Mouse (Mus musculus) MEL (cell line): ENCODE measurements around the gene Isg20l2. TPM values are rescaled to one million over a fixed set of nuclear protein-coding genes. Genes with fewer than 3 reads are reported as not detected.

Source experiments
- DNase-seq: peaks from one replicate; pipeline ENCODE4 v3.0.0; 2011; ENCODE audit warnings: low read depth, low spot score
- H3K27ac ChIP-seq: 2 replicates; pipeline ENCODE4 v1.5.1; 2012; ENCODE audit warnings: low read depth, mild to moderate bottlenecking, control low read depth, low read length, moderate library complexity; ENCODE audit not compliant: control insufficient read depth
- H3K27me3 ChIP-seq, 2 experiments: fragments of 150-350 bp in 1 of 2; sonication (generic) in 1 of 2; 2 replicates each; pipeline ENCODE4 v1.6.1; 2012; ENCODE audit warnings: low read length in 2 of 2, mild to moderate bottlenecking in 2 of 2, improper control_type of control experiment in 1 of 2, moderate library complexity in 1 of 2; ENCODE audit not compliant: insufficient read depth in 2 of 2, control insufficient read depth in 1 of 2
- H3K36me3 ChIP-seq, 2 experiments: 2 replicates each; pipeline ENCODE4 v1.6.1; 2012 to 2014; ENCODE audit warnings: low read length in 2 of 2, improper control_type of control experiment in 1 of 2, inconsistent platforms in 1 of 2, mild to moderate bottlenecking in 1 of 2; ENCODE audit not compliant: insufficient read depth in 2 of 2, control insufficient read depth in 1 of 2
- H3K4me1 ChIP-seq, 2 experiments: fragments of 150-350 bp in 1 of 2; sonication (generic) in 1 of 2; 2 replicates each; pipeline ENCODE4 v1.6.1; 2012; ENCODE audit warnings: low read length in 2 of 2, improper control_type of control experiment in 1 of 2, mild to moderate bottlenecking in 1 of 2; ENCODE audit not compliant: insufficient read depth in 2 of 2, control insufficient read depth in 1 of 2
- H3K4me3 ChIP-seq, 2 experiments: fragments of 150-350 bp in 1 of 2; sonication (generic) in 1 of 2; 2 replicates each; pipeline ENCODE4 v1.5.1; 2012; ENCODE audit warnings: low read depth in 2 of 2, low read length in 2 of 2, mild to moderate bottlenecking in 2 of 2, moderate library complexity in 2 of 2, control low read depth in 1 of 2, improper control_type of control experiment in 1 of 2; ENCODE audit not compliant: control insufficient read depth in 1 of 2, insufficient read depth in 1 of 2
- H3K79me2 ChIP-seq: 2 replicates; pipeline ENCODE4 v1.6.1; 2012; ENCODE audit warnings: mild to moderate bottlenecking, low read length, moderate library complexity; ENCODE audit not compliant: control insufficient read depth, poor library complexity, insufficient read depth
- H3K9ac ChIP-seq: 2 replicates; pipeline ENCODE4 v1.6.1; 2012; ENCODE audit warnings: low read depth, mild to moderate bottlenecking, control low read depth, low read length, moderate library complexity; ENCODE audit not compliant: control insufficient read depth, poor library complexity, severe bottlenecking
- H3K9me3 ChIP-seq: fragments of 150-350 bp; sonication (generic); replicated peaks from 2 replicates; pipeline ENCODE4 v1.6.1; 2012; ENCODE audit warnings: mild to moderate bottlenecking, low read length, improper control_type of control experiment, moderate library complexity; ENCODE audit not compliant: insufficient read depth
- BHLHE40 ChIP-seq: IDR thresholded peaks from 2 replicates; pipeline ENCODE4 v1.6.1; 2012; ENCODE audit warnings: low read depth, mild to moderate bottlenecking, inconsistent platforms, low read length, improper control_type of control experiment, borderline replicate concordance
- CHD2 ChIP-seq: IDR thresholded peaks from 2 replicates; pipeline ENCODE4 v1.6.1; 2011; ENCODE audit warnings: low read length, improper control_type of control experiment
- CTCF ChIP-seq, 3 experiments: IDR thresholded peaks in 2 of 3; conservative IDR thresholded peaks in 1 of 3; 2 replicates each; pipeline ENCODE4 v1.5.1; 2011 to 2012; ENCODE audit warnings: low read length in 3 of 3, low read depth in 2 of 3, mild to moderate bottlenecking in 2 of 3, improper control_type of control experiment in 1 of 3, inconsistent platforms in 1 of 3, mixed read lengths in 1 of 3, moderate library complexity in 1 of 3; ENCODE audit not compliant: control insufficient read depth in 1 of 3, insufficient read depth in 1 of 3, poor library complexity in 1 of 3, severe bottlenecking in 1 of 3
- E2F4 ChIP-seq: IDR thresholded peaks from 2 replicates; pipeline ENCODE4 v1.6.1; 2011; ENCODE audit warnings: low read depth, low read length, improper control_type of control experiment, borderline replicate concordance
- EP300 ChIP-seq, 2 experiments: IDR thresholded peaks; 2 replicates each; pipeline ENCODE4 v1.6.1; 2011; ENCODE audit warnings: improper control_type of control experiment in 2 of 2, low read length in 2 of 2, low read depth in 1 of 2, mild to moderate bottlenecking in 1 of 2
- GABPA ChIP-seq: IDR thresholded peaks from 2 replicates; pipeline ENCODE4 v1.6.1; 2012; ENCODE audit warnings: low read depth, mild to moderate bottlenecking, inconsistent platforms, low read length, improper control_type of control experiment, moderate library complexity
- GATA1 ChIP-seq: IDR thresholded peaks from 2 replicates; pipeline ENCODE4 v1.6.1; 2011; ENCODE audit warnings: low read depth, low read length, improper control_type of control experiment
- HCFC1 ChIP-seq: IDR thresholded peaks from 2 replicates; pipeline ENCODE4 v1.6.1; 2012; ENCODE audit warnings: low read depth, mild to moderate bottlenecking, inconsistent platforms, low read length, improper control_type of control experiment, moderate library complexity
- JUND ChIP-seq: IDR thresholded peaks from 2 replicates; pipeline ENCODE4 v1.6.1; 2011; ENCODE audit warnings: low read depth, mild to moderate bottlenecking, improper control_type of control experiment, low read length
- MAX ChIP-seq: IDR thresholded peaks from 2 replicates; pipeline ENCODE4 v1.6.1; 2011; ENCODE audit warnings: low read length, improper control_type of control experiment
- MEF2A ChIP-seq: IDR thresholded peaks from 2 replicates; pipeline ENCODE4 v1.6.1; 2014; ENCODE audit warnings: low read depth, mild to moderate bottlenecking, inconsistent platforms, low read length, improper control_type of control experiment; ENCODE audit not compliant: poor library complexity, insufficient replicate concordance, severe bottlenecking; ENCODE audit errors: extremely low read depth
- MYB ChIP-seq: IDR thresholded peaks from 2 replicates; pipeline ENCODE4 v1.6.1; 2011; ENCODE audit warnings: mild to moderate bottlenecking, low read depth, low read length, improper control_type of control experiment
- MYC ChIP-seq: IDR thresholded peaks from 2 replicates; pipeline ENCODE4 v1.6.1; 2011; ENCODE audit warnings: low read depth, mild to moderate bottlenecking, low read length, improper control_type of control experiment, moderate library complexity
- NELFE ChIP-seq: IDR thresholded peaks from 2 replicates; pipeline ENCODE4 v1.6.1; 2011; ENCODE audit warnings: low read depth, low read length, improper control_type of control experiment
- NRF1 ChIP-seq: IDR thresholded peaks from 2 replicates; pipeline ENCODE4 v1.6.1; 2014; ENCODE audit warnings: low read depth, mild to moderate bottlenecking, inconsistent platforms, low read length, improper control_type of control experiment, moderate library complexity; ENCODE audit not compliant: poor library complexity, insufficient read depth, severe bottlenecking
- POLR2A ChIP-seq, 2 experiments: IDR thresholded peaks; 2 replicates each; pipeline ENCODE4 v1.6.1; 2011 to 2012; ENCODE audit warnings: low read length in 2 of 2, mild to moderate bottlenecking in 2 of 2, control low read depth in 1 of 2, improper control_type of control experiment in 1 of 2, low read depth in 1 of 2, moderate library complexity in 1 of 2; ENCODE audit not compliant: control insufficient read depth in 1 of 2, insufficient read depth in 1 of 2, poor library complexity in 1 of 2
- POLR2AphosphoS5 ChIP-seq: IDR thresholded peaks from 2 replicates; pipeline ENCODE4 v1.6.1; 2012; ENCODE audit warnings: low read depth, borderline replicate concordance, mild to moderate bottlenecking, inconsistent platforms, low read length, moderate library complexity, mixed read lengths
- RAD21 ChIP-seq: IDR thresholded peaks from 2 replicates; pipeline ENCODE4 v1.6.1; 2011; ENCODE audit warnings: mild to moderate bottlenecking, low read depth, low read length, improper control_type of control experiment
- RCOR1 ChIP-seq: IDR thresholded peaks from 2 replicates; pipeline ENCODE4 v1.6.1; 2012; ENCODE audit warnings: low read depth, mild to moderate bottlenecking, inconsistent platforms, low read length, improper control_type of control experiment
- SIN3A ChIP-seq: IDR thresholded peaks from 2 replicates; pipeline ENCODE4 v1.6.1; 2012; ENCODE audit warnings: low read length, improper control_type of control experiment, inconsistent platforms
- TAL1 ChIP-seq: IDR thresholded peaks from 2 replicates; pipeline ENCODE4 v1.6.1; 2012; ENCODE audit warnings: mild to moderate bottlenecking, inconsistent platforms, low read length, moderate library complexity, mixed read lengths
- TBP ChIP-seq: IDR thresholded peaks from 2 replicates; pipeline ENCODE4 v1.8.0; 2011; ENCODE audit warnings: low read depth, low read length, improper control_type of control experiment
- TCF12 ChIP-seq: IDR thresholded peaks from 2 replicates; pipeline ENCODE4 v1.6.1; 2014; ENCODE audit warnings: low read depth, mild to moderate bottlenecking, inconsistent platforms, low read length, improper control_type of control experiment, moderate library complexity
- ZC3H11A ChIP-seq: IDR thresholded peaks from 2 replicates; pipeline ENCODE4 v1.6.1; 2012; ENCODE audit warnings: low read depth, mild to moderate bottlenecking, inconsistent platforms, low read length, improper control_type of control experiment
- ZKSCAN1 ChIP-seq: IDR thresholded peaks from 2 replicates; pipeline ENCODE4 v1.6.1; 2012; ENCODE audit warnings: low read depth, mild to moderate bottlenecking, inconsistent platforms, low read length, improper control_type of control experiment, moderate library complexity
- ZMIZ1 ChIP-seq: IDR thresholded peaks from 2 replicates; pipeline ENCODE4 v1.6.1; 2012; ENCODE audit warnings: low read depth, mild to moderate bottlenecking, inconsistent platforms, low read length, improper control_type of control experiment, moderate library complexity
- ZNF384 ChIP-seq: IDR thresholded peaks from 2 replicates; pipeline ENCODE4 v1.6.1; 2012; ENCODE audit warnings: low read depth, mild to moderate bottlenecking, inconsistent platforms, low read length, improper control_type of control experiment
- polyA plus RNA-seq, 2 experiments: library from polyadenylated mRNA; stranded (reverse) in 1 of 2; unstranded in 1 of 2; fragments of >175 nt in 1 of 2; fragments of >200 nt in 1 of 2; gene quantifications; 2 replicates each; pipeline versions ENCODE4 v1.2.1 to v1.2.4; 2012; ENCODE audit warnings: low replicate concordance in 2 of 2, low read depth in 1 of 2; ENCODE audit not compliant: insufficient read length in 2 of 2, insufficient read depth in 1 of 2, missing spikeins in 1 of 2
- total RNA-seq: library from RNA; depleted of rRNA; stranded (reverse); fragments of 300-350 nt; gene quantifications from 2 replicates; pipeline ENCODE4 v1.2.3, GENCODE M21; 2012

The Isg20l2 gene
- total and polyA plus RNA-seq, 3 experiments = 45.0 to 71.8 TPM; not detected in 1

GRCm38 (mm10) chr3:87905880-87906485 lies 24.1 kb upstream of the Isg20l2 start, which contains the start of gene Hdgf (continued):
- peak; percentile 98 for TF ChIP-seq BHLHE40
- TF ChIP-seq SIN3A = peak; percentile 99
- TF ChIP-seq CHD2 = no peak
- TF ChIP-seq ZC3H11A = no peak

- no peaks in the 10 kb centered on the region for H3K9me3 ChIP-seq
- peak overlapping the region; percentile 85 for H3K27ac ChIP-seq
- peak overlapping the region; percentile 82 to 99 for H3K4me3 ChIP-seq
- no peaks in the 10 kb centered on the region for H3K27me3 ChIP-seq
- peak; percentile 38 for DNase-seq
- H3K36me3 ChIP-seq = peaks cover 4 to 40% of the 10 kb centered on the region in 2 experiments; a peak in 3 of 4 replicates
- H3K4me1 ChIP-seq = peaks cover 0 to 36% of the 10 kb centered on the region in 2 experiments; a peak in 3 of 4 replicates
- H3K79me2 ChIP-seq = peaks cover 57% of the 10 kb centered on the region
- TF ChIP-seq ZMIZ1 (0 out of 2 replicates have a peak, but pooled peaks have one; percentile 5), CTCF (IDR thresholded peaks at IDR 0.05 in 2 of 3, conservative IDR thresholded peaks at IDR 0.05 in 1 of 3; ENCODE audit: control insufficient read depth in 1 of 3, insufficient read depth in 1 of 3, low read depth in 2 of 3, low read length in 3 of 3, poor library complexity in 1 of 3, severe bottlenecking in 1 of 3) (no peak)
- TF ChIP-seq, all 39 proteins: peak for 1
- peak overlapping the region; percentile 97 for H3K9ac ChIP-seq
Measured at GRCm38 (mm10) chr3:87906601-87906980, 23.5 kb upstream of the Isg20l2 start.

- Histone ChIP-seq H3K9me3 (no peaks in the 10 kb centered on the region), H3K9ac (peak overlapping the region; percentile 97), H3K4me3 (peak overlapping the region; percentile 82 to 99), H3K36me3 (peaks cover 5 to 46% of the 10 kb centered on the region in 2 experiments; a peak in 3 of 4 replicates), H3K27ac (peak overlapping the region; percentile 85), H3K27me3 (no peaks in the 10 kb centered on the region), H3K4me1 (peaks cover 0 to 34% of the 10 kb centered on the region in 2 experiments; a peak in 3 of 4 replicates), H3K79me2 (peaks cover 64% of the 10 kb centered on the region)
- peak; percentile 71 for DNase-seq
- no peak for TF ChIP-seq ZKSCAN1
- TF ChIP-seq TCF12 = no peak
- no peak for TF ChIP-seq POLR2AphosphoS5
- TF ChIP-seq GATA1 = no peak
- TF ChIP-seq GABPA = no peak
- no peak for TF ChIP-seq JUND
- no peak for TF ChIP-seq E2F4
- peak in 1 of 2 experiments; percentile 38; a peak in 2 of 4 replicates for TF ChIP-seq EP300 (IDR thresholded peaks at IDR 0.05; ENCODE audit: low read depth in 1 of 2, low read length in 2 of 2)
- no peak for TF ChIP-seq NRF1
- peak; percentile 82 for TF ChIP-seq MYC
- no peak for TF ChIP-seq MYB
- peak; percentile 62; the same call in 1 of the 2 replicates for TF ChIP-seq TBP
- peak; percentile 67 for TF ChIP-seq MAX
- no peak for TF ChIP-seq MEF2A
- TF ChIP-seq POLR2A (IDR thresholded peaks at IDR 0.05; ENCODE audit: control insufficient read depth in 1 of 2, insufficient read depth in 1 of 2, low read depth in 1 of 2, low read length in 2 of 2, poor library complexity in 1 of 2) = peak in 1 of 2 experiments; percentile 49; a peak in 2 of 4 replicates
- no peak for TF ChIP-seq RAD21
- TF ChIP-seq HCFC1 = peak; percentile 22; the same call in 1 of the 2 replicates
- TF ChIP-seq NELFE = peak; percentile 46
- TF ChIP-seq RCOR1 = no peak
- TF ChIP-seq TAL1 = no peak
- no peak for TF ChIP-seq ZNF384
Measured at GRCm38 (mm10) chr3:87906981-87907857, 22.9 kb upstream of the Isg20l2 start.
